Mouse (Mus musculus): ENCODE results near the gene Gm11992. TPM values are rescaled to one million over a fixed set of nuclear protein-coding genes. Genes with fewer than 3 reads are reported as not detected.

Gm11992 gene
- total RNA-seq, 1 experiment from 2014 or later = 1.1 TPM

- peak; percentile 87 to 90 for ATAC-seq (replicated peaks in 1 of 2; ENCODE audit: insufficient read depth in 1 of 2, low FRiP score in 2 of 2, low TSS enrichment in 1 of 2, low read depth in 1 of 2, poor library complexity in 2 of 2, severe bottlenecking in 2 of 2)
Measured at GRCm38 (mm10) chr11:9060029-9060428, 11.6 kb downstream of the Gm11992 start.

DNA sequence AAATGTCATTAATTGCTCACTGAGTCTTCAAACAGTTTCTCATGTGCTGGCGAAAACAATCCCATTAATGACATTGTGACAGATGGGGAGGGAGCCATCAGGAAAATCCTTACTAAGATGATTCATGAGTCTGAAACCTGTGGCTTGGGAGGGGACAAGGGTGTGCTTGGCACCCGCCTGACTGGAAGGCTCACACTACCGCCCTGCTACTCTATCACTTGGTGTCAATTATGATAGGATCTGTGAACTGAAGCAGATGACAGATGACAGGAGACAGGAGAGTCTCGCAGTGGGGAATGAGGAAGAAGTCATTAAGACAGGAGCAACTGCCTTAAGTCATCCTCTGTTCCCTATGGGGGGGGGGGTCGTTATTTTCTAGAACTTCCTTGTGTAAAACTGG is 12.1 kb downstream of the Gm11992 start:
- peak; percentile 24 to 25 for ATAC-seq (replicated peaks in 1 of 2; ENCODE audit: insufficient read depth in 1 of 2, low FRiP score in 2 of 2, low TSS enrichment in 1 of 2, low read depth in 1 of 2, poor library complexity in 2 of 2, severe bottlenecking in 2 of 2)

GRCm38 (mm10) chr11:9076444-9076843 is 28.1 kb downstream of the Gm11992 start:
- ATAC-seq (replicated peaks in 1 of 2; ENCODE audit: insufficient read depth in 1 of 2, low FRiP score in 2 of 2, low TSS enrichment in 1 of 2, low read depth in 1 of 2, poor library complexity in 2 of 2, severe bottlenecking in 2 of 2) = no peak

DNA sequence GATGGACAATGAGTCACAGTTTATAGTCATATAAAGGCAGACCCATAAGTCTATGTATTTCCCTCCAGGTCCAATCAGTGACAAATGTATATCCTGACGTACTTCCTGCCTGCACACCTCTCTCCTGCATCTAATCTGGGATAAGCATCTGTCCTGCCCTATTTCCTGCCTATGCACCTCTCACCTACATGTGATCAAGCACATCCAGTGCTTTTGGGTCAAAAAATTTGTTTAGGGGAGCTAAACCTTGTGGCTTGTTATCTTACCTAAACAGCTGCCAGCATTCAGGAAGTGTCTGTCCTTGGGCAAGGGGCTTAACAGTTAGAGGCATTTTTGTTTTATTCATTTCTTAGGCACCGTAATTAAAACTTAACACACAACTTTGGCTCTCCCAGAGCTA is 64.8 kb downstream of the Gm11992 start:
- peak; percentile 90 to 91 for ATAC-seq (replicated peaks in 1 of 2; ENCODE audit: insufficient read depth in 1 of 2, low FRiP score in 2 of 2, low TSS enrichment in 1 of 2, low read depth in 1 of 2, poor library complexity in 2 of 2, severe bottlenecking in 2 of 2)

- no peak for ATAC-seq (replicated peaks in 1 of 2; ENCODE audit: insufficient read depth in 1 of 2, low FRiP score in 2 of 2, low TSS enrichment in 1 of 2, low read depth in 1 of 2, poor library complexity in 2 of 2, severe bottlenecking in 2 of 2)
Measured at GRCm38 (mm10) chr11:9115367-9116120, 67.2 kb downstream of the Gm11992 start.

GRCm38 (mm10) chr11:9116121-9116520 is 67.7 kb downstream of the Gm11992 start:
- no peak for ATAC-seq (replicated peaks in 1 of 2; ENCODE audit: insufficient read depth in 1 of 2, low FRiP score in 2 of 2, low TSS enrichment in 1 of 2, low read depth in 1 of 2, poor library complexity in 2 of 2, severe bottlenecking in 2 of 2)

- no peak for ATAC-seq (replicated peaks in 1 of 2; ENCODE audit: insufficient read depth in 1 of 2, low FRiP score in 2 of 2, low TSS enrichment in 1 of 2, low read depth in 1 of 2, poor library complexity in 2 of 2, severe bottlenecking in 2 of 2)
Measured at GRCm38 (mm10) chr11:9116916-9117315, 68.5 kb downstream of the Gm11992 start.

GRCm38 (mm10) chr11:9117358-9118049 is 69.1 kb downstream of the Gm11992 start:
- ATAC-seq (replicated peaks in 1 of 2; ENCODE audit: insufficient read depth in 1 of 2, low FRiP score in 2 of 2, low TSS enrichment in 1 of 2, low read depth in 1 of 2, poor library complexity in 2 of 2, severe bottlenecking in 2 of 2) = peak; percentile 26 to 52

DNA sequence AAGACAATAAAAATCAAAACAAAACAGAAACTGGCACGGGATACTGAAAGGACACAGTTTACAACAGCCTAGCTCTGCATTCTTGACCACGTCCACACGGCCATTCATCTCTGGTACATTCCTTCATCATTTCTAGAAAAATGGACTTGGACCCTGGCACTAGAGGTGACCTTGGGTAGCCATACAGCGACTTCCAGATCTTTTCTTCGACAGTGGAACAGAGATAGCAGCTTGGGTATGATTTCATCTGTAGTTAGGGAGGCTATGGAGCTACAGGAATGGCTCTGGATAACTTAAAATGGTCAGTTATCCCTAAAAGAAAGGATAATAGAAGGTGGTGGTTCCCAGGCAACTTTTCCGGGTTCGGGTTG is 69.6 kb downstream of the Gm11992 start, which contains the start of gene Upp1:
Gene Upp1, plus strand, starts transcription at position 54 of the 371 bp plus-strand sequence.
- ATAC-seq (replicated peaks in 1 of 2; ENCODE audit: insufficient read depth in 1 of 2, low FRiP score in 2 of 2, low TSS enrichment in 1 of 2, low read depth in 1 of 2, poor library complexity in 2 of 2, severe bottlenecking in 2 of 2) = no peak

GRCm38 (mm10) chr11:9118421-9119121 is 70.2 kb downstream of the Gm11992 start:
- ATAC-seq (replicated peaks in 1 of 2; ENCODE audit: insufficient read depth in 1 of 2, low FRiP score in 2 of 2, low TSS enrichment in 1 of 2, low read depth in 1 of 2, poor library complexity in 2 of 2, severe bottlenecking in 2 of 2) = peak; percentile 79 to 83

Other genes with a start within 250 kb of the Gm11992 start
- not detected in 2 replicates for gene Pkd1l1, start 75.3 kb upstream of the Gm11992 start, total RNA-seq (2017)
- 18.7 and 22.3 TPM in 2 replicates for gene Hus1, start 37.4 kb upstream of the Gm11992 start, total RNA-seq (2017)
- gene Sun3, start 397 bp downstream of the Gm11992 start, total RNA-seq (2017) = not detected in 2 replicates
- gene Upp1, start 69.5 kb downstream of the Gm11992 start, total RNA-seq (2017) = 9.8 and 14.5 TPM in 2 replicates
- 5.6 and 11.6 TPM in 2 replicates for gene Abca13, start 143.3 kb downstream of the Gm11992 start, total RNA-seq (2017)

All from hematopoietic stem cell, adult 5-6 weeks (primary cell).